Mouse (Mus musculus) CH12.LX (cell line): ENCODE data around the gene Mllt11. TPM values are rescaled to one million over a fixed set of nuclear protein-coding genes. Genes with fewer than 3 reads are reported as not detected.

Source experiments
- DNase-seq: peaks from one replicate; pipeline ENCODE4 v3.0.0-alpha.2; 2013; ENCODE audit errors: extremely low read depth
- H3K27ac ChIP-seq: 2 replicates; pipeline ENCODE4 v1.5.1; 2012; ENCODE audit warnings: low read depth, mild to moderate bottlenecking, control low read depth, moderate library complexity; ENCODE audit not compliant: insufficient read depth
- H3K27me3 ChIP-seq: replicated peaks from 2 replicates; pipeline ENCODE3; 2012; ENCODE audit warnings: inconsistent platforms
- H3K36me3 ChIP-seq, 2 experiments: replicated peaks in 1 of 2; 2 replicates each; pipeline versions ENCODE3 to v1.6.1; 2012; ENCODE audit warnings: inconsistent platforms in 1 of 2, low read length in 1 of 2, mild to moderate bottlenecking in 1 of 2, mixed read lengths in 1 of 2, moderate library complexity in 1 of 2; ENCODE audit not compliant: control insufficient read depth in 1 of 2, insufficient read depth in 1 of 2
- H3K4me1 ChIP-seq, 2 experiments: 2 replicates each; pipeline ENCODE4 v1.6.1; 2012; ENCODE audit warnings: inconsistent platforms in 1 of 2, moderate library complexity in 1 of 2; ENCODE audit not compliant: insufficient read depth in 2 of 2, control insufficient read depth in 1 of 2
- H3K4me2 ChIP-seq: 2 replicates; pipeline ENCODE4 v1.6.1; 2012; ENCODE audit warnings: low read depth, mild to moderate bottlenecking, control low read depth; ENCODE audit not compliant: poor library complexity, insufficient read depth, severe bottlenecking
- H3K4me3 ChIP-seq, 3 experiments: fragments of 150-350 bp in 1 of 3; sonication (generic) in 1 of 3; replicated peaks in 1 of 3; 2 replicates each; pipeline versions ENCODE3 to v1.5.1; 2011 to 2012; ENCODE audit warnings: low read depth in 2 of 3, low read length in 2 of 3, mild to moderate bottlenecking in 2 of 3, moderate library complexity in 2 of 3, control low read depth in 1 of 3, improper control_type of control experiment in 1 of 3, inconsistent platforms in 1 of 3, mixed read lengths in 1 of 3; ENCODE audit not compliant: poor library complexity in 1 of 3
- H3K79me2 ChIP-seq: replicated peaks from 2 replicates; pipeline ENCODE4 v1.6.1; 2012; ENCODE audit warnings: mild to moderate bottlenecking, moderate library complexity; ENCODE audit not compliant: control insufficient read depth, poor library complexity, insufficient read depth, severe bottlenecking; ENCODE audit errors: extremely low read depth
- H3K9ac ChIP-seq: 2 replicates; pipeline ENCODE4 v1.6.1; 2012; ENCODE audit warnings: low read depth, mild to moderate bottlenecking, control low read depth, moderate library complexity; ENCODE audit not compliant: insufficient read depth
- H3K9me3 ChIP-seq: replicated peaks from 2 replicates; pipeline ENCODE3; 2012; ENCODE audit warnings: low read length, inconsistent platforms, mixed read lengths
- BHLHE40 ChIP-seq: IDR thresholded peaks from 2 replicates; pipeline ENCODE4 v1.6.1; 2011; ENCODE audit warnings: mild to moderate bottlenecking, low read depth, low read length, improper control_type of control experiment
- CHD1 ChIP-seq: IDR thresholded peaks from 2 replicates; pipeline ENCODE4 v1.6.1; 2012; ENCODE audit warnings: low read depth, low read length, improper control_type of control experiment, inconsistent platforms
- CHD2 ChIP-seq: IDR thresholded peaks from 2 replicates; pipeline ENCODE4 v1.6.1; 2011; ENCODE audit warnings: low read length, improper control_type of control experiment
- CTCF ChIP-seq, 2 experiments: IDR thresholded peaks in 1 of 2; conservative IDR thresholded peaks in 1 of 2; 2 replicates each; pipeline ENCODE4 v1.5.1; 2011 to 2012; ENCODE audit warnings: low read depth in 2 of 2, low read length in 2 of 2, improper control_type of control experiment in 1 of 2, inconsistent platforms in 1 of 2, mild to moderate bottlenecking in 1 of 2, moderate library complexity in 1 of 2
- E2F4 ChIP-seq: IDR thresholded peaks from 2 replicates; pipeline ENCODE4 v1.6.1; 2011; ENCODE audit warnings: low read depth, low read length, improper control_type of control experiment; ENCODE audit not compliant: insufficient replicate concordance
- ELF1 ChIP-seq: IDR thresholded peaks from 2 replicates; pipeline ENCODE4 v1.6.1; 2014; ENCODE audit warnings: low read depth, mild to moderate bottlenecking, inconsistent platforms, low read length, improper control_type of control experiment
- EP300 ChIP-seq: IDR thresholded peaks from 2 replicates; pipeline ENCODE4 v1.6.1; 2011; ENCODE audit warnings: low read length, improper control_type of control experiment
- ETS1 ChIP-seq: conservative IDR thresholded peaks from 2 replicates; pipeline ENCODE4 v1.6.1; 2012; ENCODE audit warnings: low read depth, mild to moderate bottlenecking, inconsistent platforms, low read length, improper control_type of control experiment, moderate library complexity
- GABPA ChIP-seq: IDR thresholded peaks from 2 replicates; pipeline ENCODE4 v1.6.1; 2012; ENCODE audit warnings: low read depth, low read length, improper control_type of control experiment, inconsistent platforms; ENCODE audit not compliant: insufficient replicate concordance
- HCFC1 ChIP-seq: IDR thresholded peaks from 2 replicates; pipeline ENCODE4 v1.6.1; 2012; ENCODE audit warnings: low read depth, mild to moderate bottlenecking, inconsistent platforms, low read length, improper control_type of control experiment
- IRF4 ChIP-seq: IDR thresholded peaks from 2 replicates; pipeline ENCODE4 v1.6.1; 2014; ENCODE audit warnings: low read depth, mild to moderate bottlenecking, inconsistent platforms, low read length, improper control_type of control experiment
- JUN ChIP-seq: IDR thresholded peaks from 2 replicates; pipeline ENCODE4 v1.6.1; 2011; ENCODE audit warnings: low read depth, mild to moderate bottlenecking, low read length, improper control_type of control experiment, moderate library complexity; ENCODE audit not compliant: insufficient read depth
- JUND ChIP-seq: conservative IDR thresholded peaks from 2 replicates; pipeline ENCODE4 v1.6.1; 2011; ENCODE audit warnings: low read depth, low read length, improper control_type of control experiment
- KAT2A ChIP-seq: IDR thresholded peaks from 2 replicates; pipeline ENCODE4 v1.6.1; 2012; ENCODE audit warnings: low read length, improper control_type of control experiment, inconsistent platforms; ENCODE audit not compliant: insufficient replicate concordance
- MAFK ChIP-seq: IDR thresholded peaks from 2 replicates; pipeline ENCODE4 v1.6.1; 2011; ENCODE audit warnings: low read length, improper control_type of control experiment; ENCODE audit not compliant: insufficient replicate concordance
- MAX ChIP-seq: IDR thresholded peaks from 2 replicates; pipeline ENCODE4 v1.6.1; 2011; ENCODE audit warnings: low read length, improper control_type of control experiment
- MAZ ChIP-seq: IDR thresholded peaks from 2 replicates; pipeline ENCODE4 v1.6.1; 2012; ENCODE audit warnings: low read depth, mild to moderate bottlenecking, inconsistent platforms, low read length, improper control_type of control experiment, moderate library complexity
- MEF2A ChIP-seq: IDR thresholded peaks from 2 replicates; pipeline ENCODE4 v1.6.1; 2014; ENCODE audit warnings: low read depth, mild to moderate bottlenecking, inconsistent platforms, low read length, improper control_type of control experiment, borderline replicate concordance
- MXI1 ChIP-seq: IDR thresholded peaks from 2 replicates; pipeline ENCODE4 v1.6.1; 2011; ENCODE audit warnings: mild to moderate bottlenecking, low read depth, low read length, improper control_type of control experiment
- MYC ChIP-seq: IDR thresholded peaks from 2 replicates; pipeline ENCODE4 v1.6.1; 2011; ENCODE audit warnings: low read depth, mild to moderate bottlenecking, improper control_type of control experiment, low read length
- NELFE ChIP-seq: IDR thresholded peaks from 2 replicates; pipeline ENCODE4 v1.6.1; 2011; ENCODE audit warnings: low read depth, low read length, improper control_type of control experiment
- NRF1 ChIP-seq: IDR thresholded peaks from 2 replicates; pipeline ENCODE4 v1.6.1; 2014; ENCODE audit warnings: low read depth, mild to moderate bottlenecking, inconsistent platforms, low read length, improper control_type of control experiment, moderate library complexity
- PAX5 ChIP-seq: IDR thresholded peaks from 2 replicates; pipeline ENCODE4 v1.6.1; 2012; ENCODE audit warnings: low read length, inconsistent platforms, mixed read lengths
- POLR2A ChIP-seq: IDR thresholded peaks from 2 replicates; pipeline ENCODE4 v1.6.1; 2011; ENCODE audit warnings: low read depth, mild to moderate bottlenecking, improper control_type of control experiment, low read length
- POLR2AphosphoS2 ChIP-seq: IDR thresholded peaks from 2 replicates; pipeline ENCODE4 v1.6.1; 2011; ENCODE audit warnings: low read depth, low read length, improper control_type of control experiment
- RAD21 ChIP-seq: IDR thresholded peaks from 2 replicates; pipeline ENCODE4 v1.6.1; 2011; ENCODE audit warnings: low read depth, mild to moderate bottlenecking, low read length, improper control_type of control experiment, moderate library complexity
- RCOR1 ChIP-seq: conservative IDR thresholded peaks from 2 replicates; pipeline ENCODE4 v1.6.1; 2012; ENCODE audit warnings: low read depth, mild to moderate bottlenecking, inconsistent platforms, low read length, improper control_type of control experiment
- SIN3A ChIP-seq: IDR thresholded peaks from 2 replicates; pipeline ENCODE4 v1.6.1; 2012; ENCODE audit warnings: low read length, improper control_type of control experiment, inconsistent platforms
- SMC3 ChIP-seq: IDR thresholded peaks from 2 replicates; pipeline ENCODE4 v1.6.1; 2011; ENCODE audit warnings: low read depth, low read length, improper control_type of control experiment
- TBP ChIP-seq: conservative IDR thresholded peaks from 2 replicates; pipeline ENCODE4 v1.6.1; 2011; ENCODE audit warnings: low read depth, low read length, improper control_type of control experiment
- TCF12 ChIP-seq: IDR thresholded peaks from 2 replicates; pipeline ENCODE4 v1.6.1; 2014; ENCODE audit warnings: low read depth, mild to moderate bottlenecking, inconsistent platforms, low read length, improper control_type of control experiment
- UBTF ChIP-seq: IDR thresholded peaks from 2 replicates; pipeline ENCODE4 v1.6.1; 2012; ENCODE audit warnings: low read depth, mild to moderate bottlenecking, inconsistent platforms, low read length, improper control_type of control experiment, moderate library complexity
- USF1 ChIP-seq: IDR thresholded peaks from 2 replicates; pipeline ENCODE4 v1.6.1; 2014; ENCODE audit warnings: low read depth, mild to moderate bottlenecking, inconsistent platforms, low read length, improper control_type of control experiment
- USF2 ChIP-seq: conservative IDR thresholded peaks from 2 replicates; pipeline ENCODE4 v1.6.1; 2011; ENCODE audit warnings: low read depth, low read length, improper control_type of control experiment
- ZC3H11A ChIP-seq: IDR thresholded peaks from 2 replicates; pipeline ENCODE4 v1.6.1; 2012; ENCODE audit warnings: low read depth, mild to moderate bottlenecking, inconsistent platforms, low read length, improper control_type of control experiment
- ZKSCAN1 ChIP-seq: IDR thresholded peaks from 2 replicates; pipeline ENCODE4 v1.6.1; 2012; ENCODE audit warnings: low read depth, inconsistent platforms, low read length, improper control_type of control experiment, borderline replicate concordance
- ZMIZ1 ChIP-seq: IDR thresholded peaks from 2 replicates; pipeline ENCODE4 v1.6.1; 2012; ENCODE audit warnings: low read depth, mild to moderate bottlenecking, inconsistent platforms, low read length, improper control_type of control experiment
- ZNF384 ChIP-seq: IDR thresholded peaks from 2 replicates; pipeline ENCODE4 v1.6.1; 2012; ENCODE audit warnings: low read depth, low read length, improper control_type of control experiment, inconsistent platforms
- dilution Hi-C: fragments of 300-500 bp; cut with MboI; formaldehyde crosslinking; loops from 2 replicates; pipeline ENCODE4 v1.14.3; 2020; ENCODE audit warnings: low sequenced_read_pairs; ENCODE audit not compliant: extremely low pct_unique_long_range_greater_than_20kb, extremely low pct_ligation_motif_present
- in situ Hi-C: fragments of 300-500 bp; cut with MboI; formaldehyde crosslinking; loops from 3 replicates; pipeline ENCODE4 v1.14.3; 2019; ENCODE audit warnings: low sequenced_read_pairs, low pct_ligation_motif_present, low pct_unique_long_range_greater_than_20kb, mixed read lengths
- polyA plus RNA-seq: library from polyadenylated mRNA; unstranded; fragments of >175 nt; gene quantifications from 2 replicates; pipeline ENCODE4 v1.2.1, GENCODE M21; 2012; ENCODE audit warnings: low read depth; ENCODE audit not compliant: insufficient read length
- total RNA-seq, 2 experiments: library from RNA; depleted of rRNA; stranded (reverse); fragments of 300-350 nt in 1 of 2; fragments of >200 nt in 1 of 2; gene quantifications; 2 replicates each; pipeline ENCODE4 v1.2.3; 2012 to 2014

The Mllt11 gene
- total and polyA plus RNA-seq, 3 experiments, result 10.0 to 23.9 (median 10.0) TPM

DNA sequence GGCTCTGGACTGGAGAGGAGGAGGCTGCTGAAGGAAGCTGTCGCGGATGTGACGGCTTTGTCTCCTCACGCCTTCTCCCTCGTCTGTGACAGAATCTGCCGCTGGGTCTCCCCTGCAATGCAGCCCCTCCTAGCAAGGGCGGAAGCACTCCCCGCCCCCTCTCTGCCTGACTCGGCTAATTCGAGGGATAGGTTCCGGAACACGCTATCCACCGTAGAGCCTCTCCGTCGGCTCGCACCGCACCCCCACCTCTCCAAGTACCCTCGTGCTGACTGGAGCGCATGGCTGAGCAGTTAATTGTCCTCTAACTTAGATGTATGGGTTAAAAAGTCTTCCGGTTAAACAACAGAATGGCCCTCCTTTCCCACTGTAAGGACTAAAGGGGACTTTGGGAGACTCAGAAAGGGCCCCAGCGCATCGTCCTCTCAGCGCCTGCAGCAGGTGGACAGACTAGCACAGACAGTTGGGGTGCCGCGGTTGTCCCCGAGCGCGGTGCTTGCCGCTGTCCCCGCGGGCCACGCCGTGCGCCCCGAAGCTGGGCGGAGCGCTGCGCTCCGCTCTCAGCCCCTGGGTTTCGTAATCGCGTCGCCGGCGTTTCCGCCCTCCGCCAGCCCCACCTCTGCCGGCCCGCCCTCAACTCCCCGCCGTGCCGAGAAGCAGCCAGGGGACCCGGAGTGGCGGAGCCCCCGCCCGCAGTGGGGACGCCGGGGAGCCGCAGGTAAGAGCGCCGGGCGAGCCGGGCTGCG is 3.6 kb downstream of the Mllt11 start, which contains the start of gene Cdc42se1:
Gene Cdc42se1 (plus strand): TSS at position 585 of the 746 bp plus-strand sequence.
- TF ChIP-seq BHLHE40 (peak; percentile 15; the same call in 1 of the 2 replicates), RAD21 (no peak), CHD1 (no peak; the same call in 1 of the 2 replicates), RCOR1 (no peak), EP300 (no peak), GABPA (no peak), UBTF (peak; percentile 92), SIN3A (peak; percentile 65; the same call in 1 of the 2 replicates), ETS1 (peak; percentile 26), ZKSCAN1 (no peak), JUND (no peak), TBP (0 out of 2 replicates have a peak, but pooled peaks have one; percentile 52), IRF4 (no peak; the same call in 1 of the 2 replicates), USF2 (no peak), MYC (peak; percentile 82), ZNF384 (no peak), MAFK (peak; percentile 80; the same call in 1 of the 2 replicates), SMC3 (0 out of 2 replicates have a peak, but pooled peaks have one; percentile 3), ZMIZ1 (peak; percentile 92), PAX5 (no peak), NELFE (peak; percentile 80), ZC3H11A (no peak), MAZ (peak; percentile 64; the same call in 1 of the 2 replicates), MXI1 (peak; percentile 92), TCF12 (peak; percentile 82), CHD2 (peak; percentile 74), ELF1 (peak; percentile 67), KAT2A (0 out of 2 replicates have a peak, but pooled peaks have one; percentile 31), E2F4 (no peak), MAX (peak; percentile 80), POLR2A (peak; percentile 86), MEF2A (no peak), HCFC1 (peak; percentile 56), JUN (no peak), POLR2AphosphoS2 (no peak), CTCF (conservative IDR thresholded peaks at IDR 0.05 in 1 of 2, IDR thresholded peaks at IDR 0.05 in 1 of 2; ENCODE audit: low read depth in 2 of 2, low read length in 2 of 2) (no peak), NRF1 (peak; percentile 41), USF1 (no peak)
- in situ Hi-C loops (no loop called here), dilution Hi-C loops (no loop called here)
- peaks cover 81% of the 10 kb centered on the region for H3K79me2 ChIP-seq
- H3K4me1 ChIP-seq, result peaks cover 12 to 40% of the 10 kb centered on the region in 2 experiments
- peak within 1 kb of the TSS; percentile 76 to 97 (median 96) for H3K4me3 ChIP-seq
- peaks cover 3% of the 10 kb centered on the region for H3K9me3 ChIP-seq
- peak within 1 kb of the TSS; percentile 79 for H3K4me2 ChIP-seq
- H3K36me3 ChIP-seq, result peaks cover 21 to 42% of the 10 kb centered on the region in 2 experiments
- H3K9ac ChIP-seq, result peak within 1 kb of the TSS; percentile 95
- H3K27ac ChIP-seq, result peak within 1 kb of the TSS; percentile 80
- peak; percentile 92 for DNase-seq
- no peaks in the 10 kb centered on the region for H3K27me3 ChIP-seq
